In the genomic region with DNA sequence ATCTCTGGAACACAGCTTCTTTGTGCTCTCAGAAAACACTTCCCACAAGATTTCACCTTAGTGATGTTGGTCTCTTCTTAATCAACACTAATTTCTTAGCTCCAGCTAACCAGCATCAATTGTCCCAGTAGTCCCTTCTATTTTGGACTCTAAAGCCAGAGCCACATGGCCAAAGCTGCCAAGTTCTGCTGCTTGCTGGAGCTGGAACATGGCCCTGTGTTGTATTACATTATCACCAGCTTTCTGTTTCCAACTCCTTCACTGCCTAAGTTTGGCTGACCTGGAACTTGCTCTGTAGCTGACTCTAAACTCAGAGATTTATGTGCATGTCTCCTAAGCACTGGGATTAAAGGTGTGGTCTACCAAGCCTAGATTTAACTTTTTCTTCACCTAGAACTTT, we compare ENCODE assay signal across 15 mouse cellular contexts. TPM values are rescaled to one million over a fixed set of nuclear protein-coding genes. Genes with fewer than 3 reads are reported as not detected.
DNase-seq lines count a peak whose midpoint lies in the region; ATAC-seq lines count a peak whose summit lies in the region.
"Not testable (repeated sequence)": the region's sequence is repeated elsewhere in the genome, so short reads cannot be mapped to it uniquely, and the experiment has no call there.
"Had no signal": no experiment of that assay in that cellular context is flagged by ENCODE, and none has a peak within 500 bp of the region (broad histone marks: within the 10 kb centered on the region; RNA-seq: fewer than 3 reads in every experiment).

No protein-coding gene starts in this region.

- intact Hi-C loops in heart, postnatal 10 days (cut with DNase I) = not testable (repeated sequence)

- not testable (repeated sequence) for H3K27ac ChIP-seq in midbrain, embryonic 11.5 days (ENCODE audit: low read depth, low read length)

- H3K4me3 ChIP-seq in midbrain, embryonic 11.5 days (ENCODE audit: low read depth, low read length) = not testable (repeated sequence)

- ATAC-seq in midbrain, embryonic 11.5 days (ENCODE audit: low FRiP score) = not testable (repeated sequence)

- H3K9me3 ChIP-seq in midbrain, embryonic 11.5 days (ENCODE audit: control insufficient read depth, low read length) = not testable (repeated sequence)

- not testable (repeated sequence) for H3K4me2 ChIP-seq in midbrain, embryonic 11.5 days

- DNase-seq in adipocyte (ENCODE audit: low spot score) = peak; percentile 42
- DNase-seq in gastrocnemius, adult 18-20 months (ENCODE audit: low spot score) = peak; percentile 22
- DNase-seq in heart, adult 11 months = peak; percentile 93
- peak; percentile 22 for DNase-seq in heart, adult 8-10 months (ENCODE audit: low spot score)
- peak; percentile 37 to 49 for DNase-seq in heart, postnatal 10 days
- peak; percentile 8 for DNase-seq in midbrain, embryonic 11.5 days (ENCODE audit: low spot score, missing footprints)

- not testable (repeated sequence) for H3K4me1 ChIP-seq in midbrain, embryonic 11.5 days (ENCODE audit: control insufficient read depth, insufficient read depth, low read length)

- not testable (repeated sequence) for H3K36me3 ChIP-seq in midbrain, embryonic 11.5 days (ENCODE audit: control insufficient read depth, insufficient read depth, low read length)

- H3K27me3 ChIP-seq in midbrain, embryonic 11.5 days (ENCODE audit: control insufficient read depth, insufficient read depth, low read length) = not testable (repeated sequence)

- H3K9ac ChIP-seq in midbrain, embryonic 11.5 days (ENCODE audit: low read length) = not testable (repeated sequence)

RNA-seq across cellular contexts. Expression of a gene that starts 5.0 kb away (rescaled TPM):
- not detected for total RNA-seq in gastrocnemius, adult 18-20 months (2021)
- total RNA-seq in heart, adult 8-10 months (2022) = not detected
- total RNA-seq in heart, postnatal 10 days (2021) = 1 to 10 TPM; 1.1 to 2.5 TPM
- polyA plus RNA-seq in midbrain, embryonic 11.5 days (2014; fragmentation: Nextera tagmentation; extraction: Ambion mirVana) = 0.72 and 1.1 TPM in 2 replicates
- total RNA-seq: adrenal gland, adult 2 months; CH12.LX; forebrain, postnatal 0 days; G1E had no signal
- polyA plus RNA-seq: activated CD4-positive, CD25-positive, alpha-beta regulatory T cell, adult 4 months; adrenal gland, adult 2 months; CD4-positive, CD25-positive, alpha-beta regulatory T cell, adult 4 months; cerebellum, adult 2 months; cortical plate, adult 2 months; G1E; Patski had no signal

Comparison
In these comparisons a context has a peak if more than half of its experiments do, and no peak if none do; other contexts are left out.
1. DNase-seq: peak in every context shown above with its lines; median percentile 93 in heart, adult 11 months; 43 in heart, postnatal 10 days; 42 in adipocyte; 22 in gastrocnemius, adult 18-20 months; 22 in heart, adult 8-10 months; 8 in midbrain, embryonic 11.5 days.